Mouse (Mus musculus) MEL (cell line): ENCODE measurements at regions not wholly inside any gene's neighbourhood (a gene's known extent, or its start where the extent isn't known, plus 50 kb on each side); places are given as distances from the start of the nearest gene placed in this dataset.

Experiments
- DNase-seq: peaks from one replicate; pipeline ENCODE4 v3.0.0; 2011; ENCODE audit warnings: low read depth, low spot score
- H3K27ac ChIP-seq: 2 replicates; pipeline ENCODE4 v1.5.1; 2012; ENCODE audit warnings: low read depth, mild to moderate bottlenecking, control low read depth, low read length, moderate library complexity; ENCODE audit not compliant: control insufficient read depth
- H3K27me3 ChIP-seq, 2 experiments: fragments of 150-350 bp in 1 of 2; sonication (generic) in 1 of 2; 2 replicates each; pipeline ENCODE4 v1.6.1; 2012; ENCODE audit warnings: low read length in 2 of 2, mild to moderate bottlenecking in 2 of 2, improper control_type of control experiment in 1 of 2, moderate library complexity in 1 of 2; ENCODE audit not compliant: insufficient read depth in 2 of 2, control insufficient read depth in 1 of 2
- H3K36me3 ChIP-seq, 2 experiments: 2 replicates each; pipeline ENCODE4 v1.6.1; 2012 to 2014; ENCODE audit warnings: low read length in 2 of 2, improper control_type of control experiment in 1 of 2, inconsistent platforms in 1 of 2, mild to moderate bottlenecking in 1 of 2; ENCODE audit not compliant: insufficient read depth in 2 of 2, control insufficient read depth in 1 of 2
- H3K4me1 ChIP-seq, 2 experiments: fragments of 150-350 bp in 1 of 2; sonication (generic) in 1 of 2; 2 replicates each; pipeline ENCODE4 v1.6.1; 2012; ENCODE audit warnings: low read length in 2 of 2, improper control_type of control experiment in 1 of 2, mild to moderate bottlenecking in 1 of 2; ENCODE audit not compliant: insufficient read depth in 2 of 2, control insufficient read depth in 1 of 2
- H3K4me3 ChIP-seq, 2 experiments: fragments of 150-350 bp in 1 of 2; sonication (generic) in 1 of 2; 2 replicates each; pipeline ENCODE4 v1.5.1; 2012; ENCODE audit warnings: low read depth in 2 of 2, low read length in 2 of 2, mild to moderate bottlenecking in 2 of 2, moderate library complexity in 2 of 2, control low read depth in 1 of 2, improper control_type of control experiment in 1 of 2; ENCODE audit not compliant: control insufficient read depth in 1 of 2, insufficient read depth in 1 of 2
- H3K79me2 ChIP-seq: 2 replicates; pipeline ENCODE4 v1.6.1; 2012; ENCODE audit warnings: mild to moderate bottlenecking, low read length, moderate library complexity; ENCODE audit not compliant: control insufficient read depth, poor library complexity, insufficient read depth
- H3K9ac ChIP-seq: 2 replicates; pipeline ENCODE4 v1.6.1; 2012; ENCODE audit warnings: low read depth, mild to moderate bottlenecking, control low read depth, low read length, moderate library complexity; ENCODE audit not compliant: control insufficient read depth, poor library complexity, severe bottlenecking
- H3K9me3 ChIP-seq: fragments of 150-350 bp; sonication (generic); replicated peaks from 2 replicates; pipeline ENCODE4 v1.6.1; 2012; ENCODE audit warnings: mild to moderate bottlenecking, low read length, improper control_type of control experiment, moderate library complexity; ENCODE audit not compliant: insufficient read depth
- BHLHE40 ChIP-seq: IDR thresholded peaks from 2 replicates; pipeline ENCODE4 v1.6.1; 2012; ENCODE audit warnings: low read depth, mild to moderate bottlenecking, inconsistent platforms, low read length, improper control_type of control experiment, borderline replicate concordance
- CHD1 ChIP-seq: IDR thresholded peaks from 2 replicates; pipeline ENCODE4 v1.6.1; 2012; ENCODE audit warnings: low read depth, mild to moderate bottlenecking, inconsistent platforms, low read length, improper control_type of control experiment
- CHD2 ChIP-seq: IDR thresholded peaks from 2 replicates; pipeline ENCODE4 v1.6.1; 2011; ENCODE audit warnings: low read length, improper control_type of control experiment
- CTCF ChIP-seq, 3 experiments: IDR thresholded peaks in 2 of 3; conservative IDR thresholded peaks in 1 of 3; 2 replicates each; pipeline ENCODE4 v1.5.1; 2011 to 2012; ENCODE audit warnings: low read length in 3 of 3, low read depth in 2 of 3, mild to moderate bottlenecking in 2 of 3, improper control_type of control experiment in 1 of 3, inconsistent platforms in 1 of 3, mixed read lengths in 1 of 3, moderate library complexity in 1 of 3; ENCODE audit not compliant: control insufficient read depth in 1 of 3, insufficient read depth in 1 of 3, poor library complexity in 1 of 3, severe bottlenecking in 1 of 3
- E2F4 ChIP-seq: IDR thresholded peaks from 2 replicates; pipeline ENCODE4 v1.6.1; 2011; ENCODE audit warnings: low read depth, low read length, improper control_type of control experiment, borderline replicate concordance
- ELF1 ChIP-seq: IDR thresholded peaks from 2 replicates; pipeline ENCODE4 v1.6.1; 2014; ENCODE audit warnings: low read depth, mild to moderate bottlenecking, inconsistent platforms, low read length, improper control_type of control experiment, moderate library complexity
- EP300 ChIP-seq, 2 experiments: IDR thresholded peaks; 2 replicates each; pipeline ENCODE4 v1.6.1; 2011; ENCODE audit warnings: improper control_type of control experiment in 2 of 2, low read length in 2 of 2, low read depth in 1 of 2, mild to moderate bottlenecking in 1 of 2
- HCFC1 ChIP-seq: IDR thresholded peaks from 2 replicates; pipeline ENCODE4 v1.6.1; 2012; ENCODE audit warnings: low read depth, mild to moderate bottlenecking, inconsistent platforms, low read length, improper control_type of control experiment, moderate library complexity
- MAX ChIP-seq: IDR thresholded peaks from 2 replicates; pipeline ENCODE4 v1.6.1; 2011; ENCODE audit warnings: low read length, improper control_type of control experiment
- MXI1 ChIP-seq: IDR thresholded peaks from 2 replicates; pipeline ENCODE4 v1.6.1; 2011; ENCODE audit warnings: mild to moderate bottlenecking, low read depth, low read length, improper control_type of control experiment
- NELFE ChIP-seq: IDR thresholded peaks from 2 replicates; pipeline ENCODE4 v1.6.1; 2011; ENCODE audit warnings: low read depth, low read length, improper control_type of control experiment
- POLR2AphosphoS2 ChIP-seq: IDR thresholded peaks from 2 replicates; pipeline ENCODE4 v1.6.1; 2011; ENCODE audit warnings: low read length, improper control_type of control experiment
- POLR2AphosphoS5 ChIP-seq: IDR thresholded peaks from 2 replicates; pipeline ENCODE4 v1.6.1; 2012; ENCODE audit warnings: low read depth, borderline replicate concordance, mild to moderate bottlenecking, inconsistent platforms, low read length, moderate library complexity, mixed read lengths
- RAD21 ChIP-seq: IDR thresholded peaks from 2 replicates; pipeline ENCODE4 v1.6.1; 2011; ENCODE audit warnings: mild to moderate bottlenecking, low read depth, low read length, improper control_type of control experiment
- RCOR1 ChIP-seq: IDR thresholded peaks from 2 replicates; pipeline ENCODE4 v1.6.1; 2012; ENCODE audit warnings: low read depth, mild to moderate bottlenecking, inconsistent platforms, low read length, improper control_type of control experiment
- SMC3 ChIP-seq: IDR thresholded peaks from 2 replicates; pipeline ENCODE4 v1.6.1; 2011; ENCODE audit warnings: low read depth, low read length, improper control_type of control experiment
- UBTF ChIP-seq: IDR thresholded peaks from 2 replicates; pipeline ENCODE4 v1.6.1; 2012; ENCODE audit warnings: low read depth, mild to moderate bottlenecking, inconsistent platforms, low read length, improper control_type of control experiment, moderate library complexity, borderline replicate concordance; ENCODE audit not compliant: insufficient read depth
- ZKSCAN1 ChIP-seq: IDR thresholded peaks from 2 replicates; pipeline ENCODE4 v1.6.1; 2012; ENCODE audit warnings: low read depth, mild to moderate bottlenecking, inconsistent platforms, low read length, improper control_type of control experiment, moderate library complexity
- ZMIZ1 ChIP-seq: IDR thresholded peaks from 2 replicates; pipeline ENCODE4 v1.6.1; 2012; ENCODE audit warnings: low read depth, mild to moderate bottlenecking, inconsistent platforms, low read length, improper control_type of control experiment, moderate library complexity
- ZNF384 ChIP-seq: IDR thresholded peaks from 2 replicates; pipeline ENCODE4 v1.6.1; 2012; ENCODE audit warnings: low read depth, mild to moderate bottlenecking, inconsistent platforms, low read length, improper control_type of control experiment

- Histone ChIP-seq H3K27me3 (no peaks in the 10 kb centered on the region), H3K27ac (no peak overlapping the region), H3K36me3 (no peaks in the 10 kb centered on the region), H3K9ac (no peak overlapping the region), H3K79me2 (no peaks in the 10 kb centered on the region), H3K4me1 (no peaks in the 10 kb centered on the region), H3K4me3 (no peak overlapping the region), H3K9me3 (no peaks in the 10 kb centered on the region)
- TF ChIP-seq MXI1 (no peak), NELFE (no peak), RAD21 (no peak), CHD1 (no peak), POLR2AphosphoS5 (no peak), CHD2 (no peak), ELF1 (no peak), ZNF384 (no peak)
- no peak for DNase-seq
These were observed 194.7 kb upstream of the Rhobtb1 start for GRCm38 (mm10) chr10:68956539-68956938.

- no peaks in the 10 kb centered on the region for H3K4me1 ChIP-seq
- H3K4me3 ChIP-seq = no peak overlapping the region
- no peaks in the 10 kb centered on the region for H3K36me3 ChIP-seq
- no peak overlapping the region for H3K9ac ChIP-seq
- H3K79me2 ChIP-seq = no peaks in the 10 kb centered on the region
- H3K9me3 ChIP-seq = no peaks in the 10 kb centered on the region
- DNase-seq = no peak
- H3K27ac ChIP-seq = no peak overlapping the region
- H3K27me3 ChIP-seq = no peaks in the 10 kb centered on the region
- TF ChIP-seq RCOR1 (no peak), E2F4 (no peak), MXI1 (no peak), UBTF (no peak), MAX (no peak), BHLHE40 (no peak), POLR2AphosphoS2 (no peak), CHD1 (no peak), NELFE (no peak), RAD21 (no peak), ZKSCAN1 (no peak), HCFC1 (no peak), SMC3 (no peak), CTCF (IDR thresholded peaks at IDR 0.05 in 2 of 3, conservative IDR thresholded peaks at IDR 0.05 in 1 of 3; ENCODE audit: control insufficient read depth in 1 of 3, insufficient read depth in 1 of 3, low read depth in 2 of 3, low read length in 3 of 3, poor library complexity in 1 of 3, severe bottlenecking in 1 of 3) (no peak), EP300 (IDR thresholded peaks at IDR 0.05; ENCODE audit: low read depth in 1 of 2, low read length in 2 of 2) (no peak), ZMIZ1 (no peak), POLR2AphosphoS5 (no peak), ELF1 (no peak)
These were observed 189.9 kb upstream of the Rhobtb1 start for GRCm38 (mm10) chr10:68961376-68961775.
